Mouse (Mus musculus) kidney, adult 2 months (tissue): ENCODE measurements around the gene Ubac1.

Experiments used
- CTCF ChIP-seq: fragments of 200-500 bp; conservative IDR thresholded peaks from 2 replicates; pipeline ENCODE4 v1.5.1; 2011; ENCODE audit warnings: low read depth, mild to moderate bottlenecking, control low read depth, low read length, moderate library complexity, mixed read lengths; ENCODE audit not compliant: insufficient read depth, insufficient read length
- POLR2A ChIP-seq: fragments of 200-500 bp; IDR thresholded peaks from one replicate; pipeline ENCODE4 v1.6.1; 2011; ENCODE audit warnings: low read depth, low read length, control low read depth

GRCm38 (mm10) chr2:26068592-26068991 is 47.0 kb upstream of the Ubac1 start:
- no peak for TF ChIP-seq CTCF
- TF ChIP-seq POLR2A, result no peak
